Mouse (Mus musculus) heart, embryonic 14.5 days (tissue): ENCODE measurements around the gene Foxk1. TPM values are rescaled to one million over a fixed set of nuclear protein-coding genes. Genes with fewer than 3 reads are reported as not detected.

ENCODE experiments used
- ATAC-seq: fragments of 200-750 bp; cut with Nextera tagmentation; 2 replicates; pipeline ENCODE4 v1.8.0; 2017; ENCODE audit warnings: low read depth, moderate TSS enrichment; ENCODE audit not compliant: insufficient number of reproducible peaks, insufficient read depth, low FRiP score
- H3K27ac ChIP-seq, 2 experiments: fragments of 200-500 bp in 1 of 2; fragments of 300-500 bp in 1 of 2; sonication (generic) in 1 of 2; replicated peaks in 1 of 2; 2 replicates each; pipeline ENCODE4 v1.5.1; 2012 to 2014; ENCODE audit warnings: low read depth in 2 of 2, low read length in 2 of 2, control low read depth in 1 of 2, mild to moderate bottlenecking in 1 of 2, mixed read lengths in 1 of 2; ENCODE audit not compliant: control insufficient read depth in 1 of 2, insufficient read depth in 1 of 2
- H3K27me3 ChIP-seq: fragments of 300-500 bp; sonication (generic); 2 replicates; pipeline ENCODE4 v1.6.1; 2014; ENCODE audit warnings: mild to moderate bottlenecking, low read length, control low read depth; ENCODE audit not compliant: control insufficient read depth, insufficient read depth
- H3K36me3 ChIP-seq: fragments of 300-500 bp; sonication (generic); 2 replicates; pipeline ENCODE4 v1.6.1; 2014; ENCODE audit warnings: mild to moderate bottlenecking, control low read depth, low read length, mixed read lengths; ENCODE audit not compliant: control insufficient read depth, insufficient read depth
- H3K4me1 ChIP-seq, 2 experiments: fragments of 200-500 bp in 1 of 2; fragments of 300-500 bp in 1 of 2; sonication (generic) in 1 of 2; 2 replicates each; pipeline ENCODE4 v1.6.1; 2012 to 2014; ENCODE audit warnings: low read length in 2 of 2, control low read depth in 1 of 2, mixed read lengths in 1 of 2; ENCODE audit not compliant: control insufficient read depth in 2 of 2, insufficient read depth in 2 of 2
- H3K4me2 ChIP-seq: fragments of 300-500 bp; sonication (generic); 2 replicates; pipeline ENCODE4 v1.6.1; 2014; ENCODE audit warnings: mild to moderate bottlenecking, low read length
- H3K4me3 ChIP-seq, 2 experiments: fragments of 200-500 bp in 1 of 2; fragments of 300-500 bp in 1 of 2; sonication (generic) in 1 of 2; 2 replicates each; pipeline ENCODE4 v1.5.1; 2012 to 2014; ENCODE audit warnings: low read length in 2 of 2, mild to moderate bottlenecking in 2 of 2, control low read depth in 1 of 2, low read depth in 1 of 2, moderate library complexity in 1 of 2; ENCODE audit not compliant: control insufficient read depth in 1 of 2, insufficient read depth in 1 of 2
- H3K9ac ChIP-seq: fragments of 300-500 bp; sonication (generic); 2 replicates; pipeline ENCODE4 v1.6.1; 2014; ENCODE audit warnings: mild to moderate bottlenecking, low read length
- H3K9me3 ChIP-seq: fragments of 300-500 bp; sonication (generic); 2 replicates; pipeline ENCODE4 v1.6.1; 2016; ENCODE audit warnings: low read length, control low read depth; ENCODE audit not compliant: control insufficient read depth
- WGBS: fragments of 180-500 bp; shearing (Covaris S2); extraction: QIAGEN DNeasy Blood & Tissue Kit; methylation state at CpG from one replicate; pipeline ENCODE4 v1.1.7; 2014; 5-methylcytosine and 5-hydroxymethylcytosine counted together
- polyA plus RNA-seq: library from polyadenylated mRNA; unstranded; fragments of >200 nt; fragmentation: Nextera tagmentation; extraction: Ambion mirVana; gene quantifications from 2 replicates; pipeline ENCODE4 v1.2.1, GENCODE M21; 2014

Foxk1 gene
- polyA plus RNA-seq, result 3.9 and 5.3 TPM in 2 replicates

DNA sequence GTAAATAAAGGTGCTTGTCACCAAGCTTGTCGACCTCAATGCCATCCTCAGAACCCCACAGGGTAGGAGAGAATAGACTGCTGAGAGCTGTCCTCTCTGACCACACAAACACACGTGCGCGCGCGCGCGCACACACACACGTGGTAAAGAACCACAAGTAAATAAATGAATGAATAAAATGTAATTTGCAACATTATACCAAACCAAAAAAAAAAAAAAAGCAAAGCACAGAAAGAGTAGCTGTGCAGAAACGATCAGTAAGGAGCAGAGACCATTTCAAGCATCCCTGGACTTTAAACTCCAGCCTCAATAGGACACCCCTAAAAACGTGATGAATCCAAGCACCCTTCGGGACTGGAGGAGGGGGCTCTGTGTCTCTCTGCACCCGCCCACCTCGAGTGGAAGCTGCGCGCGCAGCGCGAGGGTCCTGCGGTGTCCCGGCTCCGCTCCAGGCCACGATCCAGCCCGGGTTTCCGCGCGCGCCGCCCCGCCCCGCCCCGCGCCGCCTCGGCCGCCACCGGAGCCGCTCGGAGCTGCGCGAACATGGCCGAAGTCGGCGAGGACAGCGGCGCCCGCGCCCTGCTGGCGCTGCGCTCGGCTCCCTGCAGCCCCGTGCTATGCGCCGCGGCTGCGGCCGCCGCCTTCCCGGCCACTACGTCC, at the start of gene Foxk1:
Gene Foxk1, plus strand, starts transcription at position 517 of the 660 bp plus-strand sequence.
- Histone ChIP-seq H3K4me2 (peak within 1 kb of the TSS; percentile 71), H3K9ac (peak within 1 kb of the TSS; percentile 94), H3K4me1 (peaks cover 18 to 37% of the 10 kb centered on the region in 2 experiments), H3K27ac (peak within 1 kb of the TSS; percentile 52 to 86; a peak in 3 of 4 replicates), H3K27me3 (no peaks in the 10 kb centered on the region), H3K4me3 (peak within 1 kb of the TSS; percentile 88 to 91), H3K36me3 (0 out of 2 replicates have a peak, but pooled peaks cover 4% of the 10 kb centered on the region), H3K9me3 (no peaks in the 10 kb centered on the region)
- WGBS, result under 1% methylated on average over 56 of the region's 60 CpGs
- ATAC-seq, result peak; percentile 87

- Histone ChIP-seq H3K9me3 (no peaks in the 10 kb centered on the region; the same call in 1 of the 2 replicates), H3K36me3 (no peaks in the 10 kb centered on the region), H3K27ac (no peak overlapping the region), H3K27me3 (no peaks in the 10 kb centered on the region), H3K4me1 (no peaks in the 10 kb centered on the region), H3K9ac (no peak overlapping the region), H3K4me3 (no peak overlapping the region), H3K4me2 (no peak overlapping the region)
- WGBS, result 82% methylated on average over 5 of the region's 5 CpGs
- ATAC-seq, result no peak
These were observed 48.9 kb upstream of the Foxk1 start for GRCm38 (mm10) chr5:142352336-142352892.

- 71% methylated on average over 3 of the region's 3 CpGs for WGBS
- no peaks in the 10 kb centered on the region for H3K36me3 ChIP-seq
- no peaks in the 10 kb centered on the region for H3K4me1 ChIP-seq
- ATAC-seq, result no peak
- H3K27ac ChIP-seq, result no peak overlapping the region
- no peaks in the 10 kb centered on the region for H3K9me3 ChIP-seq
- H3K9ac ChIP-seq, result no peak overlapping the region
- no peak overlapping the region for H3K4me2 ChIP-seq
- no peak overlapping the region for H3K4me3 ChIP-seq
- no peaks in the 10 kb centered on the region for H3K27me3 ChIP-seq
These were observed 46.2 kb upstream of the Foxk1 start for GRCm38 (mm10) chr5:142355144-142355543.

DNA sequence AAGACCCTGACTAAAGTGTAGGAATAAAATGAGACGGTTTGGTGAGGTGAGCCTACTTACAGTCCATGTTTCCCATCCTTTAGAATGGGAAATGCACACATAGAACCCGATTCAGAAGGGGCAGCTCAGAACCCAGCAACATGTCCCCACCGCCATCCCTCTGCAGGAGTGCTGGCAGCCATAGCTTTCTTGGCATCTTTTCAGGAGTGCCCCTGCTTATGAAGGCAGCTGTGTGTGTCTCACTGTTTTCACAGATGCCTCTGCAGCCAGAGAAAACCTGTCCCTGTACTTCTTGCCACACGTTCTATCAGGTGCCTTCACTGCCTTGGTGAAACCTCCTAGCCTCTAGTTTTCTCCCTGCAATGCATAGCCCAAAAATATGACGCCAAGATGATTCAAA, 40.1 kb upstream of the Foxk1 start:
- no peaks in the 10 kb centered on the region for H3K9me3 ChIP-seq
- 0 out of 4 replicates have a peak, but pooled peaks cover 0 to 2% of the 10 kb centered on the region in 2 experiments for H3K4me1 ChIP-seq
- H3K9ac ChIP-seq, result no peak overlapping the region
- no peak overlapping the region for H3K4me3 ChIP-seq
- ATAC-seq, result no peak
- no peaks in the 10 kb centered on the region for H3K27me3 ChIP-seq
- no peaks in the 10 kb centered on the region for H3K36me3 ChIP-seq
- H3K4me2 ChIP-seq, result no peak overlapping the region
- H3K27ac ChIP-seq, result no peak overlapping the region
- WGBS, result 61% methylated on average over 5 of the region's 5 CpGs

- no peaks in the 10 kb centered on the region for H3K27me3 ChIP-seq
- no peak for ATAC-seq
- 46% methylated on average over 3 of the region's 3 CpGs for WGBS
- no peaks in the 10 kb centered on the region for H3K9me3 ChIP-seq
- H3K4me1 ChIP-seq, result peaks cover 4% of the 10 kb centered on the region in 2 experiments; a peak in 3 of 4 replicates
- H3K4me2 ChIP-seq, result no peak overlapping the region
- H3K4me3 ChIP-seq, result no peak overlapping the region
- no peak overlapping the region for H3K9ac ChIP-seq
- no peaks in the 10 kb centered on the region for H3K36me3 ChIP-seq
- no peak overlapping the region for H3K27ac ChIP-seq
These were observed 38.4 kb upstream of the Foxk1 start for GRCm38 (mm10) chr5:142362894-142363293.

DNA sequence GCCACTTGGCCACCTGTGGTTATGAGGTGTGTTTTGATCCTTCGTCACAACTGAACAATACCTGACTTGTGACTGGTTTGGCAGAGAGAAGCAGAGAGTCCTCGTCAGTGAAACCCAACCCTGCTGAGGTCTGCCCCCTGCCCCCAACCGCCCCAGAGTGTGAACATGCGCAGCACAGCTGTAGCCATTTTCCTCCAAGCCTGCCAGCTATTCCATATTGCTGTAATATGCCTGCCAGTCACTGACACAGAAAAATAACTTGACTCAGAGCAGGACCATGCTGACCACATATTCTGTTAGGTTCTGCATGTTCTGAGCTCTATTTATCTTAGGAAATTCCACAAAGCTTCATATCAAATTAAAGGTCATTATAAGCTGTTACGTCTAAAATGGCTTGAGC, 37.2 kb upstream of the Foxk1 start:
- 57% methylated on average over 5 of the region's 5 CpGs for WGBS
- no peak overlapping the region for H3K9ac ChIP-seq
- no peak for ATAC-seq
- H3K27ac ChIP-seq, result no peak overlapping the region
- H3K4me3 ChIP-seq, result no peak overlapping the region
- H3K4me1 ChIP-seq, result peaks cover 4 to 12% of the 10 kb centered on the region in 2 experiments; a peak in 3 of 4 replicates
- H3K27me3 ChIP-seq, result no peaks in the 10 kb centered on the region
- no peaks in the 10 kb centered on the region for H3K36me3 ChIP-seq
- H3K9me3 ChIP-seq, result no peaks in the 10 kb centered on the region
- H3K4me2 ChIP-seq, result no peak overlapping the region

GRCm38 (mm10) chr5:142367085-142368081, 33.9 kb upstream of the Foxk1 start:
- no peaks in the 10 kb centered on the region for H3K36me3 ChIP-seq

More at GRCm38 (mm10) chr5:142367085-142368081, 33.9 kb upstream of the Foxk1 start:
- WGBS, result under 1% methylated on average over 82 of the region's 83 CpGs
- peak overlapping the region; percentile 78 for H3K9ac ChIP-seq
- H3K27me3 ChIP-seq, result no peaks in the 10 kb centered on the region
- ATAC-seq, result peak; percentile 89
- H3K4me2 ChIP-seq, result peak overlapping the region; percentile 65
- peaks cover 12 to 19% of the 10 kb centered on the region in 2 experiments for H3K4me1 ChIP-seq
- no peaks in the 10 kb centered on the region for H3K9me3 ChIP-seq
- peak overlapping the region; percentile 15 to 69 for H3K27ac ChIP-seq
- H3K4me3 ChIP-seq, result peak overlapping the region; percentile 58 to 66
